Mouse (Mus musculus) mammary gland, adult 2 months (tissue): ENCODE measurements around the gene Dact2. TPM values are rescaled to one million over a fixed set of nuclear protein-coding genes. Genes with fewer than 3 reads are reported as not detected.

ENCODE experiments used
- polyA plus RNA-seq: library from polyadenylated mRNA; depleted of rRNA; stranded (reverse); fragments of >200 nt; gene quantifications from 2 replicates; pipeline ENCODE4 v1.2.3, GENCODE M21; 2012; ENCODE audit warnings: low replicate concordance; rRNA removed

Dact2 gene
- 22.6 and 23.9 TPM in 2 replicates for polyA plus RNA-seq

GRCm38 (mm10) chr17:14204061-14204460, at the start of gene Dact2:
Gene Dact2 (minus strand): TSS chr17:14204304.

Other genes with a start within 250 kb of the Dact2 start
- gene Gm7356, start 200.6 kb downstream of the Dact2 start, polyA plus RNA-seq, result not detected in 2 replicates
- not detected in 2 replicates for gene Gm7358, start 144.8 kb downstream of the Dact2 start, polyA plus RNA-seq
- gene Smoc2, start 75.2 kb upstream of the Dact2 start, polyA plus RNA-seq, result 39.8 and 56.4 TPM in 2 replicates